Mouse (Mus musculus) bone marrow, adult 2 months (tissue): ENCODE measurements around the gene Gm17660.

Source experiments
- CTCF ChIP-seq: fragments of 200-500 bp; IDR thresholded peaks from 2 replicates; pipeline ENCODE4 v1.5.1; 2011; ENCODE audit warnings: low read length, control low read depth; ENCODE audit not compliant: control insufficient read depth, insufficient read depth
- POLR2A ChIP-seq: fragments of 200-500 bp; IDR thresholded peaks from 2 replicates; pipeline ENCODE4 v1.6.1; 2011; ENCODE audit warnings: low read depth, mild to moderate bottlenecking, control low read depth, low read length, borderline replicate concordance; ENCODE audit not compliant: control insufficient read depth

DNA sequence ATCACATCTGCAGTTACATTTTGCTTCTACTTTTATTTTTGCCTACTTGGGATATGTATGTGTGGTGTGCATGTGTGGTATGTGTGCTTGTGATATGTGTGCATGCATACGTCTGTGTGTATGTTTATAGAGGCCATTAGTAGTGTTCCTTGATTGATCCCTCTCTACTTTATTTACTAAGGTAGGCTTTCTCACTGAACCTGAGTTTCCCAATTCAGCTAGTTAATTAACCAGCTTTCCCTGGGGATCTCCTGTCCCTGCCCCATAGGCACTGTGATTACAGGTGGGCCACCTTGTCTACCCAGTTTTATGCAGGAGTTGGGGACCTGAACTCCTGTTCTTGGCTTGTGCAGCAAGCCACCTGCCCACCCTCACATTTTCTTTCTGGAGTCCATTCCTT lies 40.7 kb downstream of the Gm17660 start:
- no peak for TF ChIP-seq POLR2A
- no peak for TF ChIP-seq CTCF
